Mouse (Mus musculus): ENCODE measurements around the gene Eda2r. TPM values are rescaled to one million over a fixed set of nuclear protein-coding genes. Genes with fewer than 3 reads are reported as not detected.
A peak's percentile ranks its signal among the peaks of the same experiment; 100 is the strongest.

Gene Eda2r
- 0.92 and 1.1 TPM in 2 replicates for polyA plus RNA-seq (2014; fragmentation: Nextera tagmentation; extraction: Ambion mirVana)

- ATAC-seq (ENCODE audit: low FRiP score) (peak; percentile 93), DNase-seq (ENCODE audit: low spot score) (peak; percentile 37)
- Histone ChIP-seq H3K9me3 (ENCODE audit: control insufficient read depth, low read length) (no peaks in the 10 kb centered on the region), H3K27me3 (ENCODE audit: control insufficient read depth, insufficient read depth, low read length) (no peaks in the 10 kb centered on the region), H3K4me1 (replicated peaks; ENCODE audit: control insufficient read depth, insufficient read depth, low read length) (no peaks in the 10 kb centered on the region), H3K9ac (no peak within 1 kb of the TSS), H3K4me2 (replicated peaks) (peak within 1 kb of the TSS; percentile 49), H3K4me3 (replicated peaks; ENCODE audit: low read length) (peak within 1 kb of the TSS; percentile 12), H3K27ac (no peak within 1 kb of the TSS), H3K36me3 (replicated peaks; ENCODE audit: control insufficient read depth, insufficient read depth) (no peaks in the 10 kb centered on the region)
- WGBS = 14% methylated on average over 8 of the region's 8 CpGs
Measured at GRCm38 (mm10) chrX:97377065-97377421, at the start of gene Eda2r. Gene Eda2r (minus strand): TSS chrX:97377216.

GRCm38 (mm10) chrX:97397872-97398271 lies 20.9 kb upstream of the Eda2r start:
- Histone ChIP-seq H3K27ac (no peak overlapping the region), H3K27me3 (ENCODE audit: control insufficient read depth, insufficient read depth, low read length) (no peaks in the 10 kb centered on the region), H3K9me3 (ENCODE audit: control insufficient read depth, low read length) (no peaks in the 10 kb centered on the region), H3K9ac (no peak overlapping the region), H3K4me1 (replicated peaks; ENCODE audit: control insufficient read depth, insufficient read depth, low read length) (no peaks in the 10 kb centered on the region), H3K36me3 (replicated peaks; ENCODE audit: control insufficient read depth, insufficient read depth) (no peaks in the 10 kb centered on the region), H3K4me3 (replicated peaks; ENCODE audit: low read length) (no peak overlapping the region), H3K4me2 (replicated peaks) (no peak overlapping the region)
- 78% methylated on average over 2 of the region's 2 CpGs for WGBS
- no peak for ATAC-seq (ENCODE audit: low FRiP score)
- no peak for DNase-seq (ENCODE audit: low spot score)

- no peak overlapping the region for H3K4me2 ChIP-seq (replicated peaks)
- no peak overlapping the region for H3K9ac ChIP-seq
- no peaks in the 10 kb centered on the region for H3K4me1 ChIP-seq (replicated peaks; ENCODE audit: control insufficient read depth, insufficient read depth, low read length)
- DNase-seq (ENCODE audit: low spot score) (no peak), ATAC-seq (ENCODE audit: low FRiP score) (no peak)
- H3K36me3 ChIP-seq (replicated peaks; ENCODE audit: control insufficient read depth, insufficient read depth) = no peaks in the 10 kb centered on the region
- H3K4me3 ChIP-seq (replicated peaks; ENCODE audit: low read length) = no peak overlapping the region
- H3K27ac ChIP-seq = no peak overlapping the region
- 67% methylated on average over 1 of the region's 1 CpGs for WGBS
- no peaks in the 10 kb centered on the region for H3K9me3 ChIP-seq (ENCODE audit: control insufficient read depth, low read length)
- no peaks in the 10 kb centered on the region for H3K27me3 ChIP-seq (ENCODE audit: control insufficient read depth, insufficient read depth, low read length)
Measured at GRCm38 (mm10) chrX:97378076-97378475, 1.1 kb upstream of the Eda2r start.

GRCm38 (mm10) chrX:97376321-97377064 lies 523 bp downstream of the Eda2r start:
- no peaks in the 10 kb centered on the region for H3K4me1 ChIP-seq (replicated peaks; ENCODE audit: control insufficient read depth, insufficient read depth, low read length)
- ATAC-seq (ENCODE audit: low FRiP score) = peak; percentile 79; the same call in 1 of the 2 replicates
- H3K4me2 ChIP-seq (replicated peaks) = peak overlapping the region; percentile 49
- no peak for DNase-seq (ENCODE audit: low spot score)
- H3K27me3 ChIP-seq (ENCODE audit: control insufficient read depth, insufficient read depth, low read length) = no peaks in the 10 kb centered on the region
- no peaks in the 10 kb centered on the region for H3K36me3 ChIP-seq (replicated peaks; ENCODE audit: control insufficient read depth, insufficient read depth)
- 23% methylated on average over 15 of the region's 15 CpGs for WGBS
- H3K9ac ChIP-seq = no peak overlapping the region
- no peak overlapping the region for H3K27ac ChIP-seq
- H3K9me3 ChIP-seq (ENCODE audit: control insufficient read depth, low read length) = no peaks in the 10 kb centered on the region
- peak overlapping the region; percentile 12 for H3K4me3 ChIP-seq (replicated peaks; ENCODE audit: low read length)

GRCm38 (mm10) chrX:97372826-97373225 lies 4.2 kb downstream of the Eda2r start:
- no peak for ATAC-seq (ENCODE audit: low FRiP score)
- H3K4me1 ChIP-seq (replicated peaks; ENCODE audit: control insufficient read depth, insufficient read depth, low read length) = no peaks in the 10 kb centered on the region

GRCm38 (mm10) chrX:97369206-97369605 lies 7.8 kb downstream of the Eda2r start:
- ATAC-seq (ENCODE audit: low FRiP score) = no peak
- H3K9ac ChIP-seq = no peak overlapping the region
- H3K4me3 ChIP-seq (replicated peaks; ENCODE audit: low read length) = no peak overlapping the region
- no peaks in the 10 kb centered on the region for H3K36me3 ChIP-seq (replicated peaks; ENCODE audit: control insufficient read depth, insufficient read depth)
- H3K9me3 ChIP-seq (ENCODE audit: control insufficient read depth, low read length) = no peaks in the 10 kb centered on the region
- no peak for DNase-seq (ENCODE audit: low spot score)
- H3K4me1 ChIP-seq (replicated peaks; ENCODE audit: control insufficient read depth, insufficient read depth, low read length) = no peaks in the 10 kb centered on the region
- no peaks in the 10 kb centered on the region for H3K27me3 ChIP-seq (ENCODE audit: control insufficient read depth, insufficient read depth, low read length)
- WGBS = 81% methylated on average over 1 of the region's 1 CpGs
- no peak overlapping the region for H3K27ac ChIP-seq
- no peak overlapping the region for H3K4me2 ChIP-seq (replicated peaks)

More at GRCm38 (mm10) chrX:97372826-97373225, 4.2 kb downstream of the Eda2r start:
- Histone ChIP-seq H3K27ac (no peak overlapping the region), H3K36me3 (replicated peaks; ENCODE audit: control insufficient read depth, insufficient read depth) (no peaks in the 10 kb centered on the region), H3K4me2 (replicated peaks) (no peak overlapping the region), H3K9me3 (ENCODE audit: control insufficient read depth, low read length) (no peaks in the 10 kb centered on the region), H3K27me3 (ENCODE audit: control insufficient read depth, insufficient read depth, low read length) (no peaks in the 10 kb centered on the region), H3K4me3 (replicated peaks; ENCODE audit: low read length) (no peak overlapping the region), H3K9ac (no peak overlapping the region)
- no peak for DNase-seq (ENCODE audit: low spot score)
- 63% methylated on average over 2 of the region's 2 CpGs for WGBS

GRCm38 (mm10) chrX:97368741-97369140 lies 8.3 kb downstream of the Eda2r start:
- DNase-seq (ENCODE audit: low spot score) = no peak
- H3K4me3 ChIP-seq (replicated peaks; ENCODE audit: low read length) = no peak overlapping the region
- no peak overlapping the region for H3K9ac ChIP-seq
- no peak for ATAC-seq (ENCODE audit: low FRiP score)
- no peaks in the 10 kb centered on the region for H3K9me3 ChIP-seq (ENCODE audit: control insufficient read depth, low read length)
- no peaks in the 10 kb centered on the region for H3K36me3 ChIP-seq (replicated peaks; ENCODE audit: control insufficient read depth, insufficient read depth)
- no peaks in the 10 kb centered on the region for H3K4me1 ChIP-seq (replicated peaks; ENCODE audit: control insufficient read depth, insufficient read depth, low read length)
- H3K27me3 ChIP-seq (ENCODE audit: control insufficient read depth, insufficient read depth, low read length) = no peaks in the 10 kb centered on the region
- no peak overlapping the region for H3K27ac ChIP-seq
- no peak overlapping the region for H3K4me2 ChIP-seq (replicated peaks)
- WGBS = 89% methylated on average over 2 of the region's 2 CpGs

- Histone ChIP-seq H3K27me3 (ENCODE audit: control insufficient read depth, insufficient read depth, low read length) (no peaks in the 10 kb centered on the region), H3K9me3 (ENCODE audit: control insufficient read depth, low read length) (no peaks in the 10 kb centered on the region), H3K4me2 (replicated peaks) (no peak overlapping the region), H3K9ac (no peak overlapping the region), H3K4me1 (replicated peaks; ENCODE audit: control insufficient read depth, insufficient read depth, low read length) (no peaks in the 10 kb centered on the region), H3K4me3 (replicated peaks; ENCODE audit: low read length) (no peak overlapping the region), H3K36me3 (replicated peaks; ENCODE audit: control insufficient read depth, insufficient read depth) (no peaks in the 10 kb centered on the region), H3K27ac (no peak overlapping the region)
- ATAC-seq (ENCODE audit: low FRiP score) = peak; percentile 34; the same call in 1 of the 2 replicates
- DNase-seq (ENCODE audit: low spot score) = peak; percentile 24
- 53% methylated on average over 2 of the region's 2 CpGs for WGBS
Measured at GRCm38 (mm10) chrX:97360919-97361318, 16.1 kb downstream of the Eda2r start.

GRCm38 (mm10) chrX:97327891-97328290 lies 49.1 kb downstream of the Eda2r start:
- Histone ChIP-seq H3K4me3 (replicated peaks; ENCODE audit: low read length) (no peak overlapping the region), H3K9ac (no peak overlapping the region), H3K27me3 (ENCODE audit: control insufficient read depth, insufficient read depth, low read length) (no peaks in the 10 kb centered on the region), H3K36me3 (replicated peaks; ENCODE audit: control insufficient read depth, insufficient read depth) (no peaks in the 10 kb centered on the region), H3K4me1 (replicated peaks; ENCODE audit: control insufficient read depth, insufficient read depth, low read length) (no peaks in the 10 kb centered on the region), H3K27ac (no peak overlapping the region), H3K9me3 (ENCODE audit: control insufficient read depth, low read length) (no peaks in the 10 kb centered on the region), H3K4me2 (replicated peaks) (no peak overlapping the region)
- DNase-seq (ENCODE audit: low spot score) (no peak), ATAC-seq (ENCODE audit: low FRiP score) (no peak)

Measured in hindbrain, embryonic 14.5 days (tissue).